Mouse (Mus musculus) midbrain, embryonic 12.5 days (tissue): ENCODE data around the gene Nhlrc4. TPM values are rescaled to one million over a fixed set of nuclear protein-coding genes. Genes with fewer than 3 reads are reported as not detected.

ENCODE experiments used
- ATAC-seq: fragments of 200-750 bp; cut with Nextera tagmentation; 2 replicates; pipeline ENCODE4 v1.8.0; 2017; ENCODE audit warnings: low read depth, moderate TSS enrichment, moderate library complexity; ENCODE audit not compliant: low FRiP score
- H3K27ac ChIP-seq: fragments of 300-500 bp; sonication (generic); replicated peaks from 2 replicates; pipeline ENCODE4 v1.5.1; 2016; ENCODE audit warnings: mild to moderate bottlenecking
- H3K27me3 ChIP-seq: fragments of 300-500 bp; sonication (generic); 2 replicates; pipeline ENCODE4 v1.6.1; 2016; ENCODE audit warnings: mild to moderate bottlenecking
- H3K36me3 ChIP-seq: fragments of 300-500 bp; sonication (generic); 2 replicates; pipeline ENCODE4 v1.6.1; 2016
- H3K4me1 ChIP-seq: fragments of 300-500 bp; sonication (generic); 2 replicates; pipeline ENCODE4 v1.6.1; 2016
- H3K4me2 ChIP-seq: fragments of 300-500 bp; sonication (generic); replicated peaks from 2 replicates; pipeline ENCODE4 v1.6.1; 2016; ENCODE audit warnings: mild to moderate bottlenecking, moderate library complexity
- H3K4me3 ChIP-seq: fragments of 300-500 bp; sonication (generic); 2 replicates; pipeline ENCODE4 v1.5.1; 2016; ENCODE audit warnings: mild to moderate bottlenecking
- H3K9ac ChIP-seq: fragments of 300-500 bp; sonication (generic); replicated peaks from 2 replicates; pipeline ENCODE4 v1.6.1; 2016; ENCODE audit warnings: mild to moderate bottlenecking, moderate library complexity
- H3K9me3 ChIP-seq: fragments of 300-500 bp; sonication (generic); 2 replicates; pipeline ENCODE4 v1.6.1; 2016; ENCODE audit warnings: mild to moderate bottlenecking
- WGBS: fragments of 180-500 bp; shearing (Covaris S2); methylation state at CpG from one replicate; pipeline ENCODE4 v1.1.7; 2016; 5-methylcytosine and 5-hydroxymethylcytosine counted together
- polyA plus RNA-seq: library from polyadenylated mRNA; unstranded; fragments of >200 nt; fragmentation: Nextera tagmentation; extraction: Ambion mirVana; gene quantifications from 2 replicates; pipeline ENCODE4 v1.2.1, GENCODE M21; 2016

Nhlrc4 gene
- polyA plus RNA-seq, 1 experiment from 2014 or later: 0.61 TPM

DNA sequence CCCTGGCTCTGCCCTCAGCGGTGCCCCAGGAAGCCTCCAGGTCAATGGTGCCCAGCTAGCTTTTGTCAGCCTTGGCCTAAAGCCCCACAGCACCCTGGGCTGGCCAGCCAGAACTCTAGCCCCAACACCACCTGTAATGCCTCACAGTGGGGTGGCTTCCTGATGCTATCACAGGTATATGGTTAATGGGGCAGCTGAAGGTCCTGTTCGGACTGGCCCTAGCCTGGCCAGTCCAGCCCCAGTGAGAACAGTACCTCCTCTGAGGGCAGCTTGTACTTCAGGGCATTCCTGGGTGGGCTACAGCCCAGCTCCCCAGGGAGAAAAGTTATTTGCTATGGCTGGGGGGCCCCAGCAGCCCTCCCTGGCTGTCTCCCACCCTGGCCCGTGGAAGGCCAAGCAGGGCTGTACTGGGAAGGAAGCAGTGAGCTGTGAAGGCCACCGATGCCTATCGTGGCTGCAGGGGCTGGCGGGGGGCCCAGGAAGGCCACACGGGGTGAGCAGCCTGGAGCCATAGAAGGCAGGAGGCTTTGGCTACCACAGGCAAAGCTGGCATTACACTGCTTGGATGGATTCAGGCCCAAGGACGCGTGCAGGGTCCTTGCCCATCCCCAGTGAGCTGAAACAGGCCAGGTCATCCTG, 875 bp upstream of the Nhlrc4 start:
- no peak for ATAC-seq
- no peak overlapping the region for H3K4me2 ChIP-seq
- H3K9ac ChIP-seq: no peak overlapping the region
- no peak overlapping the region for H3K27ac ChIP-seq
- no peaks in the 10 kb centered on the region for H3K9me3 ChIP-seq
- H3K4me1 ChIP-seq: peaks cover 6% of the 10 kb centered on the region
- H3K36me3 ChIP-seq: no peaks in the 10 kb centered on the region
- WGBS: 62% methylated on average over 9 of the region's 9 CpGs
- H3K4me3 ChIP-seq: no peak overlapping the region
- peaks cover 16% of the 10 kb centered on the region for H3K27me3 ChIP-seq

DNA sequence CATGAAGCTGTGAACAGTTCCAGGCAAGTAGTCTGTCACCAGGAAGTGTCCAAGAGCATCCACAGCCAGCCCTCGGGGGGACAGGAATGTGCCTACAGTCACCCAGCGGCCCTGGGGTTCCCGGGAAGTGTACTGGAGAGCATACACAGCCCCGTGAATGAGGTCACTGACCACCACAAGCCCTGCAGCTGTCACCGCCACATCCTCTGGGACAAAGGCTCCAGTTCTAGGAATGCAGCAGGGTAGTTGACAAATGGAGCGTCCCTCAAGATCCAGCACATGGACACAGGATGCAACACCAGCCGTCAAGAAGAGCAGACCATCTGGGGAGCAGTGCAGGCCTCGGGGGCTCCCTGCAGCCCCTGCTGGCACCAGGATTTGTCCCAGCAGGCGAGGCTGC, 992 bp downstream of the Nhlrc4 start:
- Histone ChIP-seq H3K4me1 (peaks cover 8% of the 10 kb centered on the region), H3K9ac (no peak overlapping the region), H3K9me3 (no peaks in the 10 kb centered on the region), H3K36me3 (no peaks in the 10 kb centered on the region), H3K4me2 (no peak overlapping the region), H3K4me3 (no peak overlapping the region), H3K27me3 (peaks cover 4% of the 10 kb centered on the region; the same call in 1 of the 2 replicates), H3K27ac (no peak overlapping the region)
- ATAC-seq: no peak
- 79% methylated on average over 9 of the region's 9 CpGs for WGBS

DNA sequence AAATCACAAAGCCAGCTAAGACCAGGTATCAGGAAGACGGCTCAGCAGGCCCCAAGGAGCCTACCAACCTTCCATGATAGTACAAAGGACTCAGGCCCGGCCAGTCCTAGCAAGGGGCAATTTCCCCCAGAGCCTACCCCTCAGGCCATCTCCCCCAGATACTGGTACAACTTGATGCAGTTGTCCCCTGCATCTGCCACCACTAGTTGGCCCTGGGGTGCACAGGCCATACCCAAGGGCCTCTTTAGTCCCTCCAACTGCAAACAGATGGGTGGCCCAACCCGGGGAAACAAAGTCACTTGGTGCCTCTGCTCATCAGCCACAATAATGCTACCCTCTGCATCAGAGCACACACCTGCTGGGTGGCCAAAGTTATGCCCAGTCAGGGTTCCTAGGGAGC, 1.5 kb downstream of the Nhlrc4 start:
- 83% methylated on average over 3 of the region's 3 CpGs for WGBS
- Histone ChIP-seq H3K36me3 (no peaks in the 10 kb centered on the region), H3K9me3 (no peaks in the 10 kb centered on the region), H3K4me2 (no peak overlapping the region), H3K27ac (no peak overlapping the region), H3K27me3 (peaks cover 4% of the 10 kb centered on the region; the same call in 1 of the 2 replicates), H3K4me3 (no peak overlapping the region), H3K4me1 (peaks cover 8% of the 10 kb centered on the region), H3K9ac (no peak overlapping the region)
- no peak for ATAC-seq

DNA sequence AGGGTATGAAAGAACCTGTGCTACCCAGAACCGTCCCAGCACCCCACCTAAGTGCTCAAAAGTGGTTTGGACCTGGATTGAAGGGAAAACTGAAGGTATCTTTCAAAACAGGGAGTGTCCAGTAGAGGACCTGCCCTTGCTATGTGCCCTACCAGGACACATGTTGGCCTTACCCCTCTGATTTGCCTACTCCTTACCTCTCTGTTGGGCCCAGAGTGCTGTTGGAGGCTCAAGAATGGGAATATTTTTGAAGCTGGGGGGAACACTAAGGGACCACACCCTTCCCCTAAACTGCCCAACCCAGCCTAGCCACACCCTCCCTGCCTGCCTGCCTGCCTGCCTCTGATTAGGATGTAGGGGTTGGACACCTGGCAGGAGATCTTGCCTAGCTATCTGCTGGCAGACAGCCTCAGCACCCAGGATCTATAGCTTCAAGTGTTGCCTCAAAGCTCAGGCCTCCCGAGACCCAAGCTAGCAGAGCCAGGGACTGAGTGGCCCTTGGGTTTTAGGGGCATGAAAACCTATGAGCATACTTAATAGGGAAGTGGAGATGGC, 2.1 kb downstream of the Nhlrc4 start:
- Histone ChIP-seq H3K9ac (0 out of 2 replicates have a peak overlapping the region, but pooled peaks have one; percentile 89), H3K27ac (no peak overlapping the region), H3K36me3 (no peaks in the 10 kb centered on the region), H3K4me3 (no peak overlapping the region), H3K4me1 (peaks cover 8% of the 10 kb centered on the region), H3K4me2 (0 out of 2 replicates have a peak overlapping the region, but pooled peaks have one; percentile 68), H3K9me3 (no peaks in the 10 kb centered on the region), H3K27me3 (peaks cover 4% of the 10 kb centered on the region; the same call in 1 of the 2 replicates)
- 85% methylated on average over 2 of the region's 2 CpGs for WGBS
- ATAC-seq: no peak

DNA sequence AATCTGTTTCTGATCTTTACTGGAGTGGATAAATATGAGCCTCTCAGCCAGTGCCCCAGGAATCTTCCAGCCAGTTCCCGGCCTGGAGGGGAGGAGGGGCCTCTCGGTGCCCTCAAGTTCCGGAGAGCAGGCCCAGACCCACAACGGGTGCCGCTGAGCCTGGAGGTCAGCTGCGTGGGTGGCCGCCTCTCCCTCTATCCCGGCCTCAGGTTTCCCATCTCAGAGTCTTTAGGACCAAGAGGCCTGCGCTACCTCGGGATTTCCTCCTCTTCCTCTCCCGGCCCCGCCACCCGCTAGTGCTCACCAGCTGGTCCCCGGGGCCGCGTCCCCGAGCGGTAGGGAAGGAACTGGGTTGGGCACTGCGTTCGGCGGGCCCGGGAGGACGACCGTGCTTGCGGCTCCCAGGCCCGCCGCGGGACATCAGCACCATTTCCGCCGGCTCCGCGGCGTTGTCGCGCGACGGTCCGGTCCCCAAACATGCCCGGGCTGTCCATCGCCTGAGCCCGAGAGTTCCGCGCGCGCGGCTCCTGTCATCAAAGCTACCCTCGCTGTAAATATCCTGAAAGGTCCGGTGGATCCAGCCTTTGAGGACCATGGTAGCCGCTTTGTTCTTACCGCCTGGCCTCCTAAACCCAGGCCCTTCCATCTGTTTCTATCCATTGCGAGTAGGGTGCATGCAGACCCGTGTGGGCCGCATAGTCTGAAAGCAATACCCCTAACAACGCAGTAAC, 3.1 kb downstream of the Nhlrc4 start:
- H3K9me3 ChIP-seq: no peaks in the 10 kb centered on the region
- peaks cover 5% of the 10 kb centered on the region for H3K36me3 ChIP-seq
- H3K4me2 ChIP-seq: peak overlapping the region; percentile 68
- WGBS: 3% methylated on average over 54 of the region's 54 CpGs
- H3K4me3 ChIP-seq: peak overlapping the region; percentile 81
- peaks cover 8% of the 10 kb centered on the region for H3K4me1 ChIP-seq
- peak; percentile 63 for ATAC-seq
- peak overlapping the region; percentile 87 for H3K27ac ChIP-seq
- peaks cover 4% of the 10 kb centered on the region; the same call in 1 of the 2 replicates for H3K27me3 ChIP-seq
- peak overlapping the region; percentile 89 for H3K9ac ChIP-seq

DNA sequence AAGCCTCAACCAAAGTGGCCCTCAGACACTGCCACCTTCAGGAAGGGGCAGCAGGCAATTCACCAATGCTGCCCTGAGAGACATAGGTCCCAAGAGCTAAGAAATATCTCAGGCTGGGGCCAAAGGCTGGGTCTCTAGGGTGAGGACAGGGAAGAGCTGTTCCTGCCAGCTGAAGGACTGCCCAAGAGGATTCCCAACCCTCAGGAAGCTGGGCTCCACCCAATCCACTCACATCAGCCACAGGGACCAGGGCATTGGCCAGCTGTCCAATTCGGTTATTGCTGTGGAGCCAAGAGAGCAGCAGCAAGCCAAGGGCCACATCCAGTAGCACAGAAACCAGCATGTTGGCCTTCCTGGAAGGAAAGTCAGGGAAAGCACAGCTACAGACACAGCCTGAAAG, 10.2 kb downstream of the Nhlrc4 start:
- no peaks in the 10 kb centered on the region for H3K4me1 ChIP-seq
- ATAC-seq: no peak
- H3K4me2 ChIP-seq: no peak overlapping the region
- no peaks in the 10 kb centered on the region for H3K27me3 ChIP-seq
- H3K36me3 ChIP-seq: peaks cover 72% of the 10 kb centered on the region
- no peak overlapping the region for H3K9ac ChIP-seq
- H3K27ac ChIP-seq: no peak overlapping the region
- no peak overlapping the region for H3K4me3 ChIP-seq
- WGBS: 89% methylated on average over 1 of the region's 1 CpGs
- H3K9me3 ChIP-seq: no peaks in the 10 kb centered on the region

DNA sequence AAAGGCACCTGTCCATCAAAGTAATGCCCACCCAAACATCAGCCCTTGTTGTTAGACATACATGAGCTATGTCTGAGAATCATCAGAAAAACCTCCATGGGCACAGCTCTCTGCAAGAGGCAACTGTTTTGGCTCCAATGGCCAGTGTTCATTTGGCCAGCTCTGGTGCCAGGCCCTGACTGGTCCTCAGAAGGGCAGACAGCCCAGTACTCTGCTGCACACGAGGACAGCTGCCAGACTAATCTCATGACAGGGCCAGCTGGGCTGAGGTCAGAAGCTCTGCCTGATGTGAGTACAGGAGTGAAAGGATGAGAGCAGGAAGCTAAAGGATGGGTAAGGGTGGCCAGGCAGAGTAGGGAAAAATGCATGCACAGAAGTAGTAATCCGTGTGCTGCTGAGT, 19.4 kb downstream of the Nhlrc4 start:
- Histone ChIP-seq H3K4me3 (no peak overlapping the region), H3K36me3 (peaks cover 41% of the 10 kb centered on the region), H3K9me3 (no peaks in the 10 kb centered on the region), H3K27me3 (no peaks in the 10 kb centered on the region), H3K27ac (no peak overlapping the region), H3K9ac (no peak overlapping the region), H3K4me2 (no peak overlapping the region), H3K4me1 (peaks cover 7% of the 10 kb centered on the region)
- WGBS: 79% methylated on average over 2 of the region's 2 CpGs
- ATAC-seq: no peak

DNA sequence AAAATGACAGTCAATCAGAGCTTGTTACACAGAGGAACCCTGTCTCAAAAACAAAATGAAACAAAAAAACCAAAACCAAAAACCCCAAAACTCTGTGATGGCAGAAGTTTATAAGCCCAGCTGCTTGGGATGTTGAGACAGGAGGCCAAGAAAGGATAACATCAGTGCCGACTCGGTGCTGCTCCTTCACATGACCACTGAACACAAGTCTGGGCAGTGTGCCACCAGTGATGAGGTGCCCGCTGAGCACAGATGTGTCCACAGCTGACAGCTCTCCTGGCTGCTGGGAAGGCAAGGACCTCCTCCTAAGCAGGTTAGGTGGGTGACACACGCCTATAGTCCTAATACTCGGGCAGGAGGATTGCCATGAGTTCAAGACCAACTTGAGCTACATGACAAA, 22.6 kb downstream of the Nhlrc4 start:
- Histone ChIP-seq H3K4me3 (no peak overlapping the region), H3K4me2 (no peak overlapping the region), H3K27me3 (no peaks in the 10 kb centered on the region), H3K9ac (no peak overlapping the region), H3K36me3 (peaks cover 16% of the 10 kb centered on the region), H3K27ac (no peak overlapping the region), H3K9me3 (no peaks in the 10 kb centered on the region), H3K4me1 (peaks cover 26% of the 10 kb centered on the region)
- 84% methylated on average over 5 of the region's 5 CpGs for WGBS
- ATAC-seq: no peak

DNA sequence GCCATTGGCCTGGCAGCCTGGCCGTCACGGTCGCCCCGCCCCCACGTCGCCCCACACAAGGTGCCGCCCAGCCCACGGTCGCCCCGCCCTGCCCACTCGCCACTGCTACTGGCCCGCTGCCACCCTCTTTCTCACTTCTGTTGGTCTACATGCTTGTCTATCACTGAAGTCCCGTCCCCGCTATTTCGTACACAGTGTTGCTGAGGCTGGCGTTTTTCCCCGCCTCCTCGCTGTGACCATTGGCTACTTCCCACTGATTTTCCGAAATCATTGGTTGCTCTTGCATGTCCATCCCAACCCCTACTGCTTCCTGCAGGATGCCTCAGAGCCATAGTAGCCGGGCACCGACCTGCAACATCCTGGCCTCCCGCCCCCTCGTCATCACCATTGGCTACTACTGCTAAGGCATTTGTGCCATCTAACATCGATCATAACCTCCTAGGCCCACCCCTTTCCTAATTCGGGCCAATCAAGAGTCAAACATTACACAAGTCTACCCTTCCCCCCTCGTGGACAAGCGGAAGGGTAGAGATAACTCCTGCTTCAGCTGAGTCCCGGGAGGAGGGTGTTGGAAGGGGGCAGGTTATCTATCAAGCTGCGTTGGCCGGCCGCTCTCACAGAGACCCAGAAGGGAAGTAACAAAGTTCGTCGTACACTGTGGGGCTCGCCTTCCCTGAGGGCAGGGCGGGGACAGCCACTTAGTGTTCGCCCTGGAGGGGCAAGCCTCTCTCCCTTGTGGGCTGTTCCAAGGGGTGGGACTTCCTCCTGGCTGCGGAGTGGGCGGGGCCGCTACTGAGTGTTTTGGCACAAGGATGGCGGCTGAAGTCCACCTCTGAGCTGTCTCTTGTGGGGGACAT, 24.7 kb downstream of the Nhlrc4 start:
- ATAC-seq: peak; percentile 98

DNA sequence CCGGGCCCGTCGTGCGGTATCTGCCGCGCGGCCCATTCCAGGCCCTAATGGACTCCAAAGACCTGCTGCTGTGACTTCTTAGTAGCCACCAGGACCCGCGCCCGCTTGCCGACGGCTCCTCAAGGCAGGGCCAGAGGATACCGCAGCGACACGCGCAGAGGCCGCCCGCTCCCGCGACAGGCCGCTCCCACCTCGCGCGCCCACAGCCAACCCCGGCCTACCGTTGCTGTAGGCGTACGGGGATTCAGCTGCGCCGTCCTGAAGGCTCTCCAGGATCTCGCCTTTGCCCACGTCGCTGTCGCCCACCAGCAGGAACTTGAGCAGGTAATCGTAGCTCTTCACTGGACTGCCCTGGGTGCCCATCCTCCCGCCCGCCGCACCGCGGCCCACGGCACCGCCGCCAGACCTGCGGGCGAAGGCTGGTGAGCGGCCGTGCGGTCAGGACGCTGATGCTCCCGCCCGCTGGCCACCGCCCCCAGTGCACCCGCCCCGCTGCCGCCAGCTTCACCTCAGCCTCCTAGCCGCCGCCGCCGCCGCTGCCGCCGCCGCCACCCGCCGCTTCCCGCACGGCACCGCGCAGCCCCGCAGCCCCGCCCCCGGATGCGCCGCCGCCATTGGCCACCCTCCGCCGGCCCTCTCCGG, 25.5 kb downstream of the Nhlrc4 start, which contains the start of gene Rab40c:
Gene Rab40c, minus strand, starts transcription at position 584 of the 642 bp plus-strand sequence.
- H3K9me3 ChIP-seq: no peaks in the 10 kb centered on the region
- H3K36me3 ChIP-seq: peaks cover 9% of the 10 kb centered on the region
- peak; percentile 0; the same call in 1 of the 2 replicates for ATAC-seq
- no peaks in the 10 kb centered on the region for H3K27me3 ChIP-seq
- H3K27ac ChIP-seq: peak within 1 kb of the TSS; percentile 93
- H3K4me3 ChIP-seq: peak within 1 kb of the TSS; percentile 97
- peak within 1 kb of the TSS; percentile 92 for H3K4me2 ChIP-seq
- under 1% methylated on average over 74 of the region's 78 CpGs for WGBS
- peaks cover 32% of the 10 kb centered on the region for H3K4me1 ChIP-seq
- H3K9ac ChIP-seq: peak within 1 kb of the TSS; percentile 88

More for the DNA sequence above, 24.7 kb downstream of the Nhlrc4 start:
- Histone ChIP-seq H3K9me3 (no peaks in the 10 kb centered on the region), H3K36me3 (peaks cover 9% of the 10 kb centered on the region), H3K4me3 (peak overlapping the region; percentile 97), H3K27me3 (no peaks in the 10 kb centered on the region), H3K9ac (peak overlapping the region; percentile 72), H3K4me1 (peaks cover 32% of the 10 kb centered on the region), H3K4me2 (peak overlapping the region; percentile 78), H3K27ac (peak overlapping the region; percentile 93)
- WGBS: under 1% methylated on average over 38 of the region's 40 CpGs

DNA sequence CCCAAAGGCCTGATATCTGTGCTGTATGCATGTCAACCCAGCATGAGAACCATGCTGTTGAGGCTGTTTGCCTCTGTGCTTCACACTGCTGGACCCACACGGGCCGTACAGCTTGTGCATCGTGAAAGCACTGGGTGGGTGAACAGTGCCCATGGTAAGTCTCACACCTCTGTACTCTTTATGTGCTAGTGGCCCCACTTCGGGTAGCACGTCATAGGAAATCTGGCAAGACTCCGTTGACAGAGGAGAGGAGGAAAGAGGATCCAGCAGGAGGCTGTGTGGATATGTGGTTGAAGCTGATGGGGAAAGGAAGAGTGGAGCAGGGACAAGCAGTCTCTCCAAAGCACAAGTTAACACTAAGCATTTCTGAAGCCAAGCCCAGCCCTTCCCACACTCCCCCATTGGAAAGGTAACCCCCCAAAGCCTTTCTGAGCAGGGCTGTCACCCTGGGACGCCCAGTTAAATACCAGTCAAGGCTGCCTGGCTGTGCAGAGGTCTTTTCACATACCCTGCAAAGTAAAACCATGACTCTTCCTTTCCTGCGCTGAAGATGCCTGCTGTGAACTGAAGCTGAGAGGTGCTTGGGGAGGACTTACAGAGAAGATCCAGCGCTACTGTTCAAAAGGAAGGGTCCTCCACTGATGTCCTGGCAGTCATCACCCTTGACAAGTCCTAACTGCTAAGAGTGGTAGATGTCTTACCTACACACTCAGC, 26.6 kb downstream of the Nhlrc4 start:
- no peaks in the 10 kb centered on the region for H3K27me3 ChIP-seq
- H3K4me2 ChIP-seq: peak overlapping the region; percentile 92
- peak overlapping the region; percentile 88 for H3K9ac ChIP-seq
- 83% methylated on average over 9 of the region's 9 CpGs for WGBS
- no peaks in the 10 kb centered on the region for H3K9me3 ChIP-seq
- peak overlapping the region; percentile 97 for H3K4me3 ChIP-seq
- no peak for ATAC-seq
- peaks cover 32% of the 10 kb centered on the region for H3K4me1 ChIP-seq
- peaks cover 9% of the 10 kb centered on the region for H3K36me3 ChIP-seq
- H3K27ac ChIP-seq: no peak overlapping the region
